8 mouse cellular contexts compared by ENCODE assay signal in genomic region chr10:18545813-18546235, GRCm38 (mm10). TPM values are rescaled to one million over a fixed set of nuclear protein-coding genes. Genes with fewer than 3 reads are reported as not detected.
A peak's percentile ranks its signal among the peaks of the same experiment; 100 is the strongest.
DNase-seq lines count a peak whose midpoint lies in the region; ATAC-seq and TF ChIP-seq lines count a peak whose summit lies in the region.

Gene Hebp2 (minus strand): TSS chr10:18546076.

- no peaks in the 10 kb centered on the region for H3K36me3 ChIP-seq in spleen, adult 2 months (ENCODE audit: control insufficient read depth, insufficient read depth, low read length)
- H3K36me3 ChIP-seq in embryonic facial prominence, embryonic 12.5 days, result no peaks in the 10 kb centered on the region
- H3K36me3 ChIP-seq in heart, embryonic 11.5 days (ENCODE audit: control insufficient read depth, insufficient read depth, low read length), result no peaks in the 10 kb centered on the region
- H3K36me3 ChIP-seq in kidney, embryonic 15.5 days, result no peaks in the 10 kb centered on the region
- no peaks in the 10 kb centered on the region for H3K36me3 ChIP-seq in neural tube, embryonic 13.5 days

- no peak for DNase-seq in spleen, adult 2 months (ENCODE audit: low read depth in 1 of 2, low spot score in 2 of 2)
- DNase-seq in spleen, postnatal 14 days (ENCODE audit: low spot score in 2 of 2), result no peak
- DNase-seq in lung, adult 18-20 months, result peak; percentile 59 to 74
- peak; percentile 46 for DNase-seq in thymus, postnatal 0 days (ENCODE audit: low spot score)

- no peaks in the 10 kb centered on the region for H3K9me3 ChIP-seq in embryonic facial prominence, embryonic 12.5 days
- H3K9me3 ChIP-seq in heart, embryonic 11.5 days (replicated peaks; ENCODE audit: control insufficient read depth, low read length), result no peaks in the 10 kb centered on the region
- H3K9me3 ChIP-seq in kidney, embryonic 15.5 days (replicated peaks), result no peaks in the 10 kb centered on the region
- no peaks in the 10 kb centered on the region for H3K9me3 ChIP-seq in neural tube, embryonic 13.5 days

- no peak for TF ChIP-seq POLR2A in spleen, adult 2 months (IDR thresholded peaks at IDR 0.05; ENCODE audit: low read depth, low read length)

- ATAC-seq in embryonic facial prominence, embryonic 12.5 days (ENCODE audit: insufficient number of reproducible peaks, insufficient read depth, low FRiP score, low TSS enrichment), result peak; percentile 80
- ATAC-seq in heart, embryonic 11.5 days (replicated peaks; ENCODE audit: insufficient number of reproducible peaks, low FRiP score, low TSS enrichment), result peak; percentile 66
- ATAC-seq in kidney, embryonic 15.5 days (replicated peaks; ENCODE audit: low FRiP score), result peak; percentile 89
- ATAC-seq in neural tube, embryonic 13.5 days (ENCODE audit: low read depth), result peak; percentile 91

- H3K4me2 ChIP-seq in embryonic facial prominence, embryonic 12.5 days (replicated peaks), result peak within 1 kb of the TSS; percentile 70
- peak within 1 kb of the TSS; percentile 91 for H3K4me2 ChIP-seq in heart, embryonic 11.5 days
- H3K4me2 ChIP-seq in kidney, embryonic 15.5 days, result peak within 1 kb of the TSS; percentile 95
- H3K4me2 ChIP-seq in neural tube, embryonic 13.5 days, result peak within 1 kb of the TSS; percentile 84

- peaks cover 4% of the 10 kb centered on the region; the same call in 1 of the 2 replicates for H3K4me1 ChIP-seq in spleen, adult 2 months (ENCODE audit: control insufficient read depth, insufficient read depth, insufficient read length)
- 0 out of 2 replicates have a peak, but pooled peaks cover 3% of the 10 kb centered on the region for H3K4me1 ChIP-seq in embryonic facial prominence, embryonic 12.5 days
- peaks cover 3% of the 10 kb centered on the region; the same call in 1 of the 2 replicates for H3K4me1 ChIP-seq in heart, embryonic 11.5 days (ENCODE audit: control insufficient read depth, insufficient read depth, low read length)
- H3K4me1 ChIP-seq in kidney, embryonic 15.5 days, result peaks cover 17% of the 10 kb centered on the region
- peaks cover 16% of the 10 kb centered on the region for H3K4me1 ChIP-seq in neural tube, embryonic 13.5 days (replicated peaks)

- WGBS in spleen, adult 2 months, result 3% methylated on average over 22 of the region's 22 CpGs
- WGBS in embryonic facial prominence, embryonic 12.5 days, result 1% methylated on average over 22 of the region's 22 CpGs
- under 1% methylated on average over 22 of the region's 22 CpGs for WGBS in heart, embryonic 11.5 days (ENCODE audit: insufficient replicate concordance)
- whole genome bisulfite sequencing in kidney, embryonic 15.5 days, result 1% methylated on average over 22 of the region's 22 CpGs
- WGBS in neural tube, embryonic 13.5 days, result under 1% methylated on average over 22 of the region's 22 CpGs

- peak within 1 kb of the TSS; percentile 60 for H3K9ac ChIP-seq in embryonic facial prominence, embryonic 12.5 days
- H3K9ac ChIP-seq in heart, embryonic 11.5 days (ENCODE audit: low read depth, low read length), result peak within 1 kb of the TSS; percentile 78
- H3K9ac ChIP-seq in kidney, embryonic 15.5 days, result peak within 1 kb of the TSS; percentile 66
- peak within 1 kb of the TSS; percentile 83 for H3K9ac ChIP-seq in neural tube, embryonic 13.5 days

- TF ChIP-seq CTCF in spleen, adult 2 months (IDR thresholded peaks at IDR 0.05; ENCODE audit: extremely low read depth, insufficient read depth, insufficient read length, insufficient replicate concordance), result peak; percentile 18; the same call in 1 of the 2 replicates

- peaks cover 2% of the 10 kb centered on the region for H3K27me3 ChIP-seq in spleen, adult 2 months (ENCODE audit: control insufficient read depth, insufficient read depth, low read length)
- no peaks in the 10 kb centered on the region for H3K27me3 ChIP-seq in embryonic facial prominence, embryonic 12.5 days
- H3K27me3 ChIP-seq in heart, embryonic 11.5 days (ENCODE audit: control insufficient read depth, insufficient read depth, low read length), result no peaks in the 10 kb centered on the region
- no peaks in the 10 kb centered on the region for H3K27me3 ChIP-seq in kidney, embryonic 15.5 days
- H3K27me3 ChIP-seq in neural tube, embryonic 13.5 days, result no peaks in the 10 kb centered on the region

- no peak within 1 kb of the TSS for H3K27ac ChIP-seq in spleen, adult 2 months (ENCODE audit: insufficient read depth, low read length)
- H3K27ac ChIP-seq in embryonic facial prominence, embryonic 12.5 days, result no peak within 1 kb of the TSS
- no peak within 1 kb of the TSS for H3K27ac ChIP-seq in heart, embryonic 11.5 days (ENCODE audit: low read depth, low read length)
- H3K27ac ChIP-seq in kidney, embryonic 15.5 days, result peak within 1 kb of the TSS; percentile 47
- no peak within 1 kb of the TSS; the same call in 1 of the 2 replicates for H3K27ac ChIP-seq in neural tube, embryonic 13.5 days (replicated peaks)

- H3K4me3 ChIP-seq in spleen, adult 2 months (ENCODE audit: extremely low read depth, insufficient read depth, insufficient read length), result peak within 1 kb of the TSS; percentile 49
- peak within 1 kb of the TSS; percentile 58 for H3K4me3 ChIP-seq in embryonic facial prominence, embryonic 12.5 days
- peak within 1 kb of the TSS; percentile 71 for H3K4me3 ChIP-seq in heart, embryonic 11.5 days (ENCODE audit: low read depth, low read length)
- peak within 1 kb of the TSS; percentile 66 for H3K4me3 ChIP-seq in kidney, embryonic 15.5 days (replicated peaks)
- peak within 1 kb of the TSS; percentile 65 for H3K4me3 ChIP-seq in neural tube, embryonic 13.5 days

RNA-seq across cellular contexts. Expression of gene Hebp2, which starts in this region (rescaled TPM):
- 0.05 and 0.12 TPM in 2 replicates for polyA plus RNA-seq in spleen, adult 2 months (2012; rRNA removed)
- polyA plus RNA-seq in embryonic facial prominence, embryonic 12.5 days (2016; fragmentation: Nextera tagmentation; extraction: Ambion mirVana), result 16.7 and 19.7 TPM in 2 replicates
- 19.9 and 21.5 TPM in 2 replicates for polyA plus RNA-seq in heart, embryonic 11.5 days (2014; fragmentation: Nextera tagmentation; extraction: Ambion mirVana)
- 12.6 and 12.8 TPM in 2 replicates for polyA plus RNA-seq in kidney, embryonic 15.5 days (2015; fragmentation: Nextera tagmentation; extraction: Ambion mirVana)
- 14.7 and 15.2 TPM in 2 replicates for polyA plus RNA-seq in neural tube, embryonic 13.5 days (2015; fragmentation: Nextera tagmentation; extraction: Ambion mirVana)
- polyA plus RNA-seq in thymus, postnatal 0 days (2015; fragmentation: Nextera tagmentation; extraction: Ambion mirVana), result 3.0 and 4.0 TPM in 2 replicates

Comparison
In these comparisons a context has a peak if more than half of its experiments do, and no peak if none do; other contexts are left out.
1. DNase-seq: peak in lung, adult 18-20 months (2 of 2) and thymus, postnatal 0 days (single experiment); none in spleen, adult 2 months (0 of 2) and spleen, postnatal 14 days (0 of 2).
2. Peak in every context shown above with its lines, with median percentiles within 50 percentile points of each other: H3K4me3 ChIP-seq, ATAC-seq, H3K4me2 ChIP-seq and H3K9ac ChIP-seq.